Mouse (Mus musculus) thymus, postnatal 36 days (tissue): Measurements from ENCODE around the gene Sacs.
A peak's percentile ranks its signal among the peaks of the same experiment; 100 is the strongest.

ENCODE experiments used
- DNase-seq, 2 experiments: peaks; one replicate each; pipeline ENCODE4 v3.0.0; 2022; ENCODE audit warnings: mixed read lengths in 2 of 2

Sacs gene

GRCm38 (mm10) chr14:61242611-61243010 is 104.4 kb downstream of the Sacs start:
- DNase-seq = peak in 1 of 2 experiments; percentile 3

GRCm38 (mm10) chr14:61246444-61246843 is 108.2 kb downstream of the Sacs start:
- DNase-seq = no peak

- no peak for DNase-seq
These were observed 114.5 kb downstream of the Sacs start for GRCm38 (mm10) chr14:61252596-61253388.

- DNase-seq = no peak
These were observed 120.1 kb downstream of the Sacs start, which contains the start of gene Sgcg for GRCm38 (mm10) chr14:61258352-61258751. Gene Sgcg (minus strand): TSS chr14:61258490.

- no peak for DNase-seq
These were observed 120.8 kb downstream of the Sacs start for GRCm38 (mm10) chr14:61259084-61259483.

GRCm38 (mm10) chr14:61267908-61268475 is 129.7 kb downstream of the Sacs start:
- DNase-seq = no peak

- no peak for DNase-seq
These were observed 136.3 kb downstream of the Sacs start for GRCm38 (mm10) chr14:61274414-61275198.

- peak; percentile 48 to 63 for DNase-seq
These were observed 139.0 kb downstream of the Sacs start for GRCm38 (mm10) chr14:61277285-61277684.

GRCm38 (mm10) chr14:61278676-61279300 is 140.5 kb downstream of the Sacs start:
- DNase-seq = no peak

- DNase-seq = no peak
These were observed 150.5 kb downstream of the Sacs start for GRCm38 (mm10) chr14:61288606-61289286.
